Mouse (Mus musculus): ENCODE measurements around the gene Olfr127. TPM values are rescaled to one million over a fixed set of nuclear protein-coding genes. Genes with fewer than 3 reads are reported as not detected.

The Olfr127 gene
- total RNA-seq (2023) = not detected

GRCm38 (mm10) chr17:37900137-37900536 is at the start of gene Olfr127:
Gene Olfr127, plus strand, starts transcription at chr17:37900437.

GRCm38 (mm10) chr17:37920248-37920647 is 20.0 kb downstream of the Olfr127 start, which contains the start of gene Olfr128:
Gene Olfr128, plus strand, starts transcription at chr17:37920548.

GRCm38 (mm10) chr17:37952979-37953378 is 52.7 kb downstream of the Olfr127 start, which contains the start of gene Olfr761:
Gene Olfr761, minus strand, starts transcription at chr17:37953079.

Other genes with a start within 250 kb of the Olfr127 start
- not detected for gene Olfr117, start 236.7 kb upstream of the Olfr127 start, total RNA-seq (2023)
- gene Olfr118, start 233.4 kb upstream of the Olfr127 start, total RNA-seq (2023) = not detected
- not detected for gene Olfr119, start 203.9 kb upstream of the Olfr127 start, total RNA-seq (2023)
- gene Olfr120, start 178.6 kb upstream of the Olfr127 start, total RNA-seq (2023) = not detected
- gene Olfr121, start 151.6 kb upstream of the Olfr127 start, total RNA-seq (2023) = not detected
- not detected for gene Olfr122, start 131.8 kb upstream of the Olfr127 start, total RNA-seq (2023)
- gene Olfr123, start 106.9 kb upstream of the Olfr127 start, total RNA-seq (2023) = not detected
- gene Olfr124, start 100.5 kb upstream of the Olfr127 start, total RNA-seq (2023) = not detected
- not detected for gene Olfr125, start 67.5 kb upstream of the Olfr127 start, total RNA-seq (2023)
- not detected for gene Olfr126, start 53.0 kb upstream of the Olfr127 start, total RNA-seq (2023)
- gene Olfr128, start 20.1 kb downstream of the Olfr127 start, total RNA-seq (2023) = not detected
- gene Olfr761, start 52.6 kb downstream of the Olfr127 start, total RNA-seq (2023) = not detected
- gene Olfr129, start 159.6 kb downstream of the Olfr127 start, total RNA-seq (2023) = not detected
- not detected for gene Olfr130, start 163.5 kb downstream of the Olfr127 start, total RNA-seq (2023)
- not detected for gene Olfr131, start 188.3 kb downstream of the Olfr127 start, total RNA-seq (2023)
- not detected for gene Olfr132, start 234.1 kb downstream of the Olfr127 start, total RNA-seq (2023)
- gene Olfr133, start 244.8 kb downstream of the Olfr127 start, total RNA-seq (2023) = not detected